Mouse (Mus musculus): Measurements from ENCODE around the gene Olfr325. TPM values are rescaled to one million over a fixed set of nuclear protein-coding genes. Genes with fewer than 3 reads are reported as not detected.
"Not testable (repeated sequence)": the region's sequence is repeated elsewhere in the genome, so short reads cannot be mapped to it uniquely, and the experiment has no call there.

Olfr325 gene
- polyA plus RNA-seq (2015; fragmentation: Nextera tagmentation; extraction: Ambion mirVana) = not detected in 2 replicates

DNA sequence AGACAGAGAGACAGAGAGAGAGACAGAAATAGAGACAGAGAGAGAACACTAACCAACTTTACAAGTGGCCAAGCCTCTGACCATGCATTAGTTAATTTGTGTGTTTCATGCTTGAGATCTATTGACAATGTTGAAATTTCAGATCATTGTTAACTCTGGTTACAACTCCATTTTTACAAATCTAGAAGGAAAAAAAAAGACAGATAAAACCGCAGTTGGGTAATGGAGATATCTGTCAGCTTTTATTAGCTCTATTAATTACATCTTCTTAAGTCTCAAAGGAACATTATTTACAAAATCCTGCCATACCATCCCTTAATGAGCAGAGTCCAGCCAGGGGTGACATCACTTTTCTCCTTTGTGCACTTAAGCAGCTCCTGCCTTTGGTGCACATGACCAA is at the start of gene Olfr325:
Olfr325 (plus strand) TSS at position 301 of the 400 bp plus-strand sequence.
- Histone ChIP-seq H3K36me3 (ENCODE audit: control insufficient read depth, insufficient read depth) (no peaks in the 10 kb centered on the region), H3K9me3 (replicated peaks; ENCODE audit: control insufficient read depth, low read length) (no peaks in the 10 kb centered on the region), H3K9ac (ENCODE audit: low read depth, low read length) (no peak within 1 kb of the TSS), H3K27ac (ENCODE audit: low read length) (no peak within 1 kb of the TSS), H3K27me3 (ENCODE audit: control insufficient read depth, insufficient read depth, low read depth, low read length) (no peaks in the 10 kb centered on the region), H3K4me2 (ENCODE audit: low read depth, low read length) (no peak within 1 kb of the TSS), H3K4me1 (ENCODE audit: control insufficient read depth, low read depth, low read length) (no peaks in the 10 kb centered on the region), H3K4me3 (ENCODE audit: low read depth, low read length) (no peak within 1 kb of the TSS)
- ATAC-seq (ENCODE audit: low read depth) = no peak
- 62% methylated on average over 1 of the region's 1 CpGs for WGBS (ENCODE audit: insufficient replicate concordance)

- not testable (repeated sequence) for H3K4me3 ChIP-seq (ENCODE audit: low read depth, low read length); H3K9ac ChIP-seq (ENCODE audit: low read depth, low read length); H3K4me2 ChIP-seq (ENCODE audit: low read depth, low read length); ATAC-seq (ENCODE audit: low read depth); H3K4me1 ChIP-seq (ENCODE audit: control insufficient read depth, low read depth, low read length); H3K27ac ChIP-seq (ENCODE audit: low read length); H3K9me3 ChIP-seq (replicated peaks; ENCODE audit: control insufficient read depth, low read length); H3K27me3 ChIP-seq (ENCODE audit: control insufficient read depth, insufficient read depth, low read depth, low read length); H3K36me3 ChIP-seq (ENCODE audit: control insufficient read depth, insufficient read depth)
Observed at GRCm38 (mm10) chr11:58534736-58535135, 42.8 kb upstream of the Olfr325 start, which contains the start of gene Olfr330. Gene Olfr330, minus strand, starts transcription at chr11:58534836.

GRCm38 (mm10) chr11:58546322-58546721 is 31.2 kb upstream of the Olfr325 start, which contains the start of gene Olfr329-ps:
Gene Olfr329-ps, minus strand, starts transcription at chr11:58546422.
- H3K36me3 ChIP-seq (ENCODE audit: control insufficient read depth, insufficient read depth) = no peaks in the 10 kb centered on the region
- ATAC-seq (ENCODE audit: low read depth) = no peak
- 64% methylated on average over 5 of the region's 5 CpGs for WGBS (ENCODE audit: insufficient replicate concordance)
- no peaks in the 10 kb centered on the region for H3K9me3 ChIP-seq (replicated peaks; ENCODE audit: control insufficient read depth, low read length)
- no peak within 1 kb of the TSS for H3K27ac ChIP-seq (ENCODE audit: low read length)
- no peaks in the 10 kb centered on the region for H3K27me3 ChIP-seq (ENCODE audit: control insufficient read depth, insufficient read depth, low read depth, low read length)
- H3K4me3 ChIP-seq (ENCODE audit: low read depth, low read length) = no peak within 1 kb of the TSS
- H3K4me1 ChIP-seq (ENCODE audit: control insufficient read depth, low read depth, low read length) = no peaks in the 10 kb centered on the region
- H3K9ac ChIP-seq (ENCODE audit: low read depth, low read length) = no peak within 1 kb of the TSS
- no peak within 1 kb of the TSS for H3K4me2 ChIP-seq (ENCODE audit: low read depth, low read length)

- Histone ChIP-seq H3K27me3 (ENCODE audit: control insufficient read depth, insufficient read depth, low read depth, low read length) (no peaks in the 10 kb centered on the region), H3K36me3 (ENCODE audit: control insufficient read depth, insufficient read depth) (no peaks in the 10 kb centered on the region), H3K4me1 (ENCODE audit: control insufficient read depth, low read depth, low read length) (no peaks in the 10 kb centered on the region), H3K9me3 (replicated peaks; ENCODE audit: control insufficient read depth, low read length) (no peaks in the 10 kb centered on the region), H3K4me2 (ENCODE audit: low read depth, low read length) (no peak within 1 kb of the TSS), H3K27ac (ENCODE audit: low read length) (no peak within 1 kb of the TSS), H3K4me3 (ENCODE audit: low read depth, low read length) (no peak within 1 kb of the TSS), H3K9ac (ENCODE audit: low read depth, low read length) (no peak within 1 kb of the TSS)
- no peak for ATAC-seq (ENCODE audit: low read depth)
- WGBS (ENCODE audit: insufficient replicate concordance) = 47% methylated on average over 1 of the region's 1 CpGs
Observed at GRCm38 (mm10) chr11:58555536-58555935, 22.0 kb upstream of the Olfr325 start, which contains the start of gene Olfr328. Gene Olfr328, minus strand, starts transcription at chr11:58555636.

GRCm38 (mm10) chr11:58570405-58570804 is 7.1 kb upstream of the Olfr325 start, which contains the start of gene Olfr224:
Gene Olfr224, minus strand, starts transcription at chr11:58570553.
- no peak within 1 kb of the TSS for H3K27ac ChIP-seq (ENCODE audit: low read length)
- 51% methylated on average over 5 of the region's 5 CpGs for WGBS (ENCODE audit: insufficient replicate concordance)
- no peak within 1 kb of the TSS for H3K4me2 ChIP-seq (ENCODE audit: low read depth, low read length)
- no peak for ATAC-seq (ENCODE audit: low read depth)
- H3K4me1 ChIP-seq (ENCODE audit: control insufficient read depth, low read depth, low read length) = no peaks in the 10 kb centered on the region
- H3K27me3 ChIP-seq (ENCODE audit: control insufficient read depth, insufficient read depth, low read depth, low read length) = no peaks in the 10 kb centered on the region
- H3K9me3 ChIP-seq (replicated peaks; ENCODE audit: control insufficient read depth, low read length) = no peaks in the 10 kb centered on the region
- H3K4me3 ChIP-seq (ENCODE audit: low read depth, low read length) = no peak within 1 kb of the TSS
- H3K9ac ChIP-seq (ENCODE audit: low read depth, low read length) = no peak within 1 kb of the TSS
- H3K36me3 ChIP-seq (ENCODE audit: control insufficient read depth, insufficient read depth) = no peaks in the 10 kb centered on the region

- H3K4me3 ChIP-seq (ENCODE audit: low read depth, low read length) = no peak overlapping the region
- no peak for ATAC-seq (ENCODE audit: low read depth)
- no peak overlapping the region for H3K4me2 ChIP-seq (ENCODE audit: low read depth, low read length)
- WGBS (ENCODE audit: insufficient replicate concordance) = 55% methylated on average over 8 of the region's 8 CpGs
- no peaks in the 10 kb centered on the region for H3K4me1 ChIP-seq (ENCODE audit: control insufficient read depth, low read depth, low read length)
- H3K9ac ChIP-seq (ENCODE audit: low read depth, low read length) = no peak overlapping the region
- H3K27me3 ChIP-seq (ENCODE audit: control insufficient read depth, insufficient read depth, low read depth, low read length) = no peaks in the 10 kb centered on the region
- H3K27ac ChIP-seq (ENCODE audit: low read length) = no peak overlapping the region
- no peaks in the 10 kb centered on the region for H3K36me3 ChIP-seq (ENCODE audit: control insufficient read depth, insufficient read depth)
- no peaks in the 10 kb centered on the region for H3K9me3 ChIP-seq (replicated peaks; ENCODE audit: control insufficient read depth, low read length)
Observed at GRCm38 (mm10) chr11:58578636-58579035, 1.1 kb downstream of the Olfr325 start.

- Histone ChIP-seq H3K4me1 (ENCODE audit: control insufficient read depth, low read depth, low read length) (peaks cover 19% of the 10 kb centered on the region), H3K9ac (ENCODE audit: low read depth, low read length) (peak overlapping the region; percentile 47), H3K27ac (ENCODE audit: low read length) (peak overlapping the region; percentile 92), H3K4me2 (ENCODE audit: low read depth, low read length) (peak overlapping the region; percentile 59), H3K9me3 (replicated peaks; ENCODE audit: control insufficient read depth, low read length) (no peaks in the 10 kb centered on the region), H3K4me3 (ENCODE audit: low read depth, low read length) (peak overlapping the region; percentile 33), H3K27me3 (ENCODE audit: control insufficient read depth, insufficient read depth, low read depth, low read length) (no peaks in the 10 kb centered on the region), H3K36me3 (ENCODE audit: control insufficient read depth, insufficient read depth) (no peaks in the 10 kb centered on the region)
- peak; percentile 100 for ATAC-seq (ENCODE audit: low read depth)
- WGBS (ENCODE audit: insufficient replicate concordance) = 21% methylated on average over 7 of the region's 7 CpGs
Observed at GRCm38 (mm10) chr11:58587898-58588348, 10.4 kb downstream of the Olfr325 start.

DNA sequence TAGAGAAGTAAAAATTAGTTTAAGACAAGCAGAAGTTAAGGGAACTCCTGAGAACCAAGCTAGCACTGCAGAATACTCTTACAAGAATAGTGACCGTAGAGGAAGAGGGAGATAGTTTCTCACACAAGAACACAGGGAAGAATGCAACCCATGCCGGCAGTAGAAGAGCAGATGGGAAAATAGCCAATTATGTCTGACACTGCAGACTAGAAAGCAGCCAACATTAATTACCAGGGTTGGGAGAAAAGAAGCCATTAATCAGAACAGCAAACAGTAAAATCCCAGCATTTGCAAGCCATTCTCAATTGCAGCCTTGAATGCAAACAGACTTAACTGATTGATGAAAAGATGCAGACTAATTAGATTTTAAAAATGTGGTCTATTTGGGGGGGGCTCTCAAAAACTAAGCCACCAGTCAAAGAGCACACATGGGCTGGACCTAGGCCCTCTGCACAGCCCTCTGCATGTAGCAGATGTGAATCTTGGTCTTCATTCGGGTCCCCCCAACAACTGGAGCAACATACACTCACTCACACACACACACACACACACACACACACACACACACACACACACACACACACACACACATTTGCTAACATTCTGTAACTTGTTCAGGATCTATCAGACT is 11.2 kb downstream of the Olfr325 start:
- ATAC-seq (ENCODE audit: low read depth) = no peak
- H3K4me1 ChIP-seq (ENCODE audit: control insufficient read depth, low read depth, low read length) = peaks cover 19% of the 10 kb centered on the region
- no peaks in the 10 kb centered on the region for H3K9me3 ChIP-seq (replicated peaks; ENCODE audit: control insufficient read depth, low read length)
- H3K9ac ChIP-seq (ENCODE audit: low read depth, low read length) = no peak overlapping the region
- H3K27me3 ChIP-seq (ENCODE audit: control insufficient read depth, insufficient read depth, low read depth, low read length) = no peaks in the 10 kb centered on the region
- H3K27ac ChIP-seq (ENCODE audit: low read length) = no peak overlapping the region; the same call in 1 of the 2 replicates
- H3K4me3 ChIP-seq (ENCODE audit: low read depth, low read length) = no peak overlapping the region
- no peak overlapping the region for H3K4me2 ChIP-seq (ENCODE audit: low read depth, low read length)
- WGBS (ENCODE audit: insufficient replicate concordance) = 49% methylated on average over 3 of the region's 3 CpGs
- H3K36me3 ChIP-seq (ENCODE audit: control insufficient read depth, insufficient read depth) = no peaks in the 10 kb centered on the region

- H3K4me1 ChIP-seq (ENCODE audit: control insufficient read depth, low read depth, low read length) = no peaks in the 10 kb centered on the region
- no peaks in the 10 kb centered on the region for H3K27me3 ChIP-seq (ENCODE audit: control insufficient read depth, insufficient read depth, low read depth, low read length)
- no peak within 1 kb of the TSS for H3K4me2 ChIP-seq (ENCODE audit: low read depth, low read length)
- H3K9ac ChIP-seq (ENCODE audit: low read depth, low read length) = no peak within 1 kb of the TSS
- no peak for ATAC-seq (ENCODE audit: low read depth)
- 56% methylated on average over 6 of the region's 6 CpGs for WGBS (ENCODE audit: insufficient replicate concordance)
- no peaks in the 10 kb centered on the region for H3K9me3 ChIP-seq (replicated peaks; ENCODE audit: control insufficient read depth, low read length)
- no peaks in the 10 kb centered on the region for H3K36me3 ChIP-seq (ENCODE audit: control insufficient read depth, insufficient read depth)
- H3K4me3 ChIP-seq (ENCODE audit: low read depth, low read length) = no peak within 1 kb of the TSS
- no peak within 1 kb of the TSS for H3K27ac ChIP-seq (ENCODE audit: low read length)
Observed at GRCm38 (mm10) chr11:58594814-58595213, 17.3 kb downstream of the Olfr325 start, which contains the start of gene Olfr324. Gene Olfr324, plus strand, starts transcription at chr11:58595114.
